Mouse (Mus musculus): ENCODE results near the gene Osbpl8.

The Osbpl8 gene

GRCm38 (mm10) chr10:111308850-111309501 lies 144.4 kb downstream of the Osbpl8 start:
- no peak for DNase-seq (ENCODE audit: low read depth, low spot score)

DNA sequence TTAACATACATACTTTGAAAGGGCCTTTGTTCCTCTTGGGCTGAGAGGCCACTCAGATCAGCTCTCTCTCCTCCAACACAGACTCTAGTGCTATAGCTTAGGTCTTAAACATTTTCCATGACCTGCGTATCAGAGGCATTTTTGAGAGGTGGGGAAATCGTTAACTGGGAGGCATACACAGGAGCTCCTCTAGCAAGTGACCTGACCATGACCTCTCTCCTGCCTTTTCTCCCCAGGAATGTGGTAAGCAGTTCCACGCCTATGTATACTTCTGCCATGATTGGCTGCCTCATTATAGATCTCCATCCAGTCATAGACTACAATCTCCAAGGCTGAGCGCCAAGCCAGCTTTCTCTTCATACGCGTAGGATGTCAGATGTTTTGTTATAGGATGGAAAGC lies 148.7 kb downstream of the Osbpl8 start:
- no peak for DNase-seq (ENCODE audit: low read depth, low spot score)

DNA sequence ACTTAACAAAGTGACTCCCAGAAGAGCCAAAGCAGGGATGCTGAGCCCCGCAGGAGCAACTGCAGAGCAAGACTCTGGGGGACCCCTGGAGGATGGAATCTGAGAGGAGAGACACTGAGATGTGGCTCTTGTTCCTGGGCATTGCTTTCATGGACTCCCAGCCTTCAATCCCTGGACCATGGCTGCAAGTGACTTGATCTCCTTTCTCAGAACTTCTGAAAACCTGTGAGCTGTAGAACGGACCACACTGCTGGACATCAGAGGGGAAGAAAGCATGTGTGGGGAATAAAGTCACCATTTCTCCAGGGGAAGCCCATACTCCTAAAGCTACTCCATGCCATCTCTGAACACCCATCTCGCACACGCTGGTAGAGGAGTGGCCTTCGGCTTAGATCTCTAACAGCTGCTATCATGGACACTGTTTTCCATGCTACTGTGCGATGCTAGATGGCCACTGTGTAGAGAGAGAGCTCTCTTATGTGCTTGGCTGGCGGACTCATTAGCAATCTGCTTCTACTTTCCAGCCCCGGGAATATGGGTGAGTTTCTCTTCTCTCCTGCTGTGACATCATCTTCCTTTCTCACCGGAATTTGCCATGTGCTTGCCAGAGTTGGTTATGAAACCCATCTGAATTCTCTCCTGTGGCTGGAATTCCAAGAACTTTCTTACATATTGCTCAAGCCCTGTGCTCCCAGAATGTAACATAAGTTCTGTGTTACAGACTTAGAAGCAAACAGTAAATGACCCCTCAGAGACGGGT lies 150.3 kb downstream of the Osbpl8 start:
- no peak for DNase-seq (ENCODE audit: low read depth, low spot score)

GRCm38 (mm10) chr10:111315940-111316339 lies 151.4 kb downstream of the Osbpl8 start:
- DNase-seq (ENCODE audit: low read depth, low spot score), result no peak

- DNase-seq (ENCODE audit: low read depth, low spot score), result peak; percentile 33
Measured at GRCm38 (mm10) chr10:111318021-111318420, 153.5 kb downstream of the Osbpl8 start.

DNA sequence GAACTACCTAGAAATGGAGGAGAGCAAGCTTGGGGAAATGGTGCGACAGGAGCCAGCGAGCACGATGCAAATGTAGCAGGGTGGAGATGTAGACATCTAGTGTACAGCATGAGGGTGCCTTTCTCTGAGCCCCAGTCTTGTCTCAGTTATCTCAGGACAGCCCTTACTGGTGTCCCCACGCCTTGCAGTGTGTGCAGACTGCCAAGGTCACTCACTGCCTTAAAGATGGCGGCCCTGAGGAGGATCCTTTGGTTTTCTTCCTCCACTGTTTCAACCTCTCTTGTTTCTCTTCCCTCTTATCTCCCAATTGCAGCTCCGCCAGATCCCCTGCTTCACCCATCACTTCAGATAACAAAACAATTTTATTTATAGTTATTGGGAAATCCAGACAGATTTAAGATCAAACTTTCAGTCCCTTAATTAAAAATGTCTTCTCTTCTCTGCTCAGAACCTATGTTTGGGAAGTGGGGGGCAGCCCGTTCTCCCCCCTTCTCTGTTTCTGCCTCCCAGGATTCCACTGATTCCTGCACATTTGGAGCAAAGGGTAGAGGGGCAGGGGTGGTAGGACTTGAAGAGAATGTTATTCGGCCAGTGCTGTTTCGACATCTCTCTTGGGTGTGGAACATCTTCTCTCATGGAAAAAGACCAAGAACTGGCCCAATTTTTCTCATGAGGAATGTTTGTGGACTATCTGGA lies 154.4 kb downstream of the Osbpl8 start:
- no peak for DNase-seq (ENCODE audit: low read depth, low spot score)

DNA sequence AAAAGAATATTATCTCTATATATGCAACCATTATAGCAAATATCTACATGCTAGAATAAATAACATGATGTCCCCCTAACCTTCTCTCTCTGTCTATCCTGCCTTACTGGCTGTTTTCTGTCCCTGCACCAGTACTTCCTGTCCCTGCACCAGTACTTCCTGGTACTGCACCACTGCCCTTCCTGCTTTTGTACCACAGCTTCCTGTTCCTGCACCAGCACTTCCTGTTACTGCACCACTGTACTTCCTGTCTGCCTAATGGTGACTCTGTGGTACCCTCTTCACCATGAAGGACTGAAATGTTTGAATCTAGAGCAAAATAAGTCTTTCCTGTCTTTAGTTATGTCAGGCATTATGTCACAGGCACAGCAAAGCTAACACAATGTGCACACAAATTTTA lies 156.0 kb downstream of the Osbpl8 start:
- no peak for DNase-seq (ENCODE audit: low read depth, low spot score)

DNA sequence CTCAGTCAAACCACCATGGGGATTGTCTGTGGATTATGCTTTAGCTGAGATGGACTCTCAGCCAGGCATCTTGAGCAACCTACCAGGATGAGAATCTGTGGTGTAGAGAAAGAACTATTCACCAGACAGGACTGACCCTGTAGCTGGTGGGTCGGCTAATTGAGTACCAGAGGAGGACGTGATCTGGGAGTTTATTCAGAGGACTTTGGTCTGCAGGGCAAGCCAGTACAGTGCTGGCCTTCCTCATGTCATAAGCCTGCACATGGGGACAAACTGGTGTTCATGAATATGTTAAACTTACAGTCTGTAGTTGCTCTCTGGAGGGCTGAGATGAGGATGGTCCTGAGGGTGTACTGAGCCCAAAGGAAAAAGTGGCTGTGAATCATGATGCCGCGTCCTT lies 163.4 kb downstream of the Osbpl8 start:
- DNase-seq (ENCODE audit: low read depth, low spot score), result no peak

DNA sequence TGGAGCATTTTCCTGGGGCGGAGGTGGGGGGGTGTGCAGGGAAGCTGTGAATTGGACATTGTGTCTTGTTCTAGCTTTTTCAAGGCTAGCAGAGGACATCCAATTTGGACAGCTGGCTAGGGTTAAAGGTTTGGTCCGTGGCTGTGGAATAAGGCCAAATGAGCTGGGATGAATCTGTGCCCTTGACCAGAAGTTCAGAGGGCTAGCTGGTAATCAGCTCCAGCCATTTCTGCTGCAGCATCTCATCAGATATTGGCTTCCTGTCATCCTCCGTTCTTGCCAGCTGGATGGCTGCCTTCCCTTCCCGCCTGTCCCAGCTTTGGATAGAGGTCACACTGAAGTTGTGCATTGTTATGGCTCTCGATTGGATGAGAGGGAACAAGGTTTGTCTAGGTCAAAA lies 164.8 kb downstream of the Osbpl8 start:
- no peak for DNase-seq (ENCODE audit: low read depth, low spot score)

GRCm38 (mm10) chr10:111334902-111335301 lies 170.3 kb downstream of the Osbpl8 start:
- no peak for DNase-seq (ENCODE audit: low read depth, low spot score)

GRCm38 (mm10) chr10:111335517-111336352 lies 171.2 kb downstream of the Osbpl8 start:
- no peak for DNase-seq (ENCODE audit: low read depth, low spot score)

DNA sequence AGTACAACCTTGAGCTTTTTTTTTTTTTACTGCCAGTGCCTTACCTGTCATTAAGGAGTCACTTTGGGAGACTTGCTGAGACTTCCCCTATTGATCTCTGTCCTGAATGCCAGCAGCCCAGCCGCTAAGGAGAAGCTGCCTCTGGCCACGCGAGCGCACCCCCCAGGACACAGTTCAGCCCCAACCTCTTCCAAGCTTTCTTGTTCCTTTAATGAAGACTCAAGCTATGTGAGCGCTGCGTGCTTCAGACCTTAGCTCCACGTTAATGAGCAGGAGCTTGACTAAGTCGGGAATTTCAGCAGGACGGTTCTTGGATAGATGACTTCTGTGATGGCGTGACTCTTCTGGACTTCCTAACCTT lies 171.8 kb downstream of the Osbpl8 start:
- DNase-seq (ENCODE audit: low read depth, low spot score), result no peak

DNA sequence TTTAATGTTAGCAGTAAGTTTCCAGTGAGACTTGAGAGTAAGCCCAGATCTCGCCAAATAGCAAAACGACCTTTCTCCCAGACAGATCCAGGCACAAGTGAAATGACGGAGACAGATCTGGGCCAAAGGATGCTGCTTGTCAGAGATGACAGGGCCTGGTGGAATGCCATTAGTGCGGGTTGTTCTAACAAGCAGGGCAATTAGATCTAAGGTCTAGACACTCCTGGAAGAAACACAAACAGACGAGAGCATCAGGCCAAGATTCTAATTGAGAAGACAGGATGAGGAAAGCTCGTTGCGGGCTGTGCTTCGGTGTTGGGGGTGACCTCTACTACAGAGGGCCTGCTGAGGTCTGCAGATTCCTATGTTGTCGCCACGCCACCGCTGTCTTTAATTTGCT lies 174.7 kb downstream of the Osbpl8 start:
- DNase-seq (ENCODE audit: low read depth, low spot score), result no peak

DNA sequence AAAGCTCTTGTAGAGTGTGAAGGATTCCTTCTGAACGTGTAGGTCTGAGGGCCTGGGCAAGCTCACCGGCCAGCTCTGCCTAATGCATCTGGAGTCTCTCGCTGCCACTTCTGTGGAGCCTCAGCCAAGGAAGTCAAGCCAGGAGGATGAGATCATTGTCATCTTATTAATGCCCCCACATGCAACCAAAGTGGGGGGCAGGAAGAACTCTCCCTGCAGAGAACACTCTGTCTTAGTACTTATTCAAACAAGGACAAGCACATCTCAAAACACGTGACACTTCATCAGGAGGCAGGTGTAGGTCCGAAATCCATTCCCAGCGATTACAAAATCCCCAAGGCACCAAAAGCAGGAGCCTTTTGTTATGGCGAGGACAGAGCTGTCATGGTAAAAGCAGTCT lies 177.2 kb downstream of the Osbpl8 start:
- no peak for DNase-seq (ENCODE audit: low read depth, low spot score)

DNA sequence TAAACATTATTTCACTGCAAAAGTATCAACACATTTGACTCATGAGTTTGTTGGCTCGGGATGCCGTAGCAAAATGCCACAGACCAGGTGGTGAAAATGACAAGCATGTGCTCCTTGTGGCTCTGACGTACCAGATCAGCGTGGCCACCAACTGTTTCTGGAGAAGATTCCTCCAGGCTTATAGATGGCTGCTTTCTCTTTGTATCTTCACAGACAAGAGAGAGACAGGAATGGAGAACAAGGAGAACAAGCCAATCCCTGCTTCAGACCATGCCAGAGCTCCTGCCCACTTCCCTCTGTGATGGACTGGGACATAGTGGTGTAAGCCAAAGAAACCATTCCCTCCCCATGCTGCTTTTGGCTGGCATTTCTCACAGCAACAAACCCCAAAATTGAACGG lies 179.0 kb downstream of the Osbpl8 start:
- no peak for DNase-seq (ENCODE audit: low read depth, low spot score)

Measured in retina, adult 2 months (tissue).